Mouse (Mus musculus) skeletal muscle tissue, postnatal 0 days (tissue): ENCODE results near the gene Col11a1. TPM values are rescaled to one million over a fixed set of nuclear protein-coding genes. Genes with fewer than 3 reads are reported as not detected.

ENCODE experiments used
- polyA plus RNA-seq: library from polyadenylated mRNA; unstranded; fragments of >200 nt; fragmentation: Nextera tagmentation; extraction: Ambion mirVana; gene quantifications from 2 replicates; pipeline ENCODE4 v1.2.1, GENCODE M21; 2015

Col11a1 gene
- polyA plus RNA-seq = 4.5 and 14.0 TPM in 2 replicates

GRCm38 (mm10) chr3:114029971-114030635 lies at the start of gene Col11a1:
Gene Col11a1, plus strand, starts transcription at chr3:114030540.

